In the genomic region with DNA sequence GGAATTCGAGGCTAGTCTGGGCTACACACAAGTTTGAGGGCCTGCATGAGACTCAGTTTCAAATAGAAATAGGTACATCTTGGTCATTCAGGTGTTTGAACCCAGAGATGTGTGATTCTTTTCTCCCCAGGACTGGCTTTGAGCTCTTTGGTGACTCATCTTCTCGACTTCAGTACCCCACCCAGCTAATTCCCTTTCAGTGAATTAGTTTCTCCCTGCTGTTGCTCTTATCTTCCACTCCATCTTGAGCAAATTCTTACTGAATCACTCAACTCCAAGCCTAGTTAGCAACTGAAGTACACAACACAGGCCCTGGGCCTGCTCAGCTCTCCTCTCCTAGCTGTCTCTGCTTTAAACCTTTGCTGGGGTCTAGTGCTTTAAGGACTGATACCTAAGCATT, we compare ENCODE assay signal across 9 mouse cellular contexts. TPM values are rescaled to one million over a fixed set of nuclear protein-coding genes. Genes with fewer than 3 reads are reported as not detected.
A peak's percentile ranks its signal among the peaks of the same experiment; 100 is the strongest.
DNase-seq lines count a peak whose midpoint lies in the region; ATAC-seq and TF ChIP-seq lines count a peak whose summit lies in the region.
"Had no signal": no experiment of that assay in that cellular context is flagged by ENCODE, and none has a peak within 500 bp of the region (broad histone marks: within the 10 kb centered on the region; RNA-seq: fewer than 3 reads in every experiment).

No protein-coding gene starts in this region.

- no peak for ATAC-seq in kidney, embryonic 16.5 days (ENCODE audit: low FRiP score, low TSS enrichment)
- ATAC-seq in intestine, embryonic 14.5 days (replicated peaks; ENCODE audit: low FRiP score, low TSS enrichment, low read depth): no peak

- TF ChIP-seq POLR2A in myocyte (IDR thresholded peaks at IDR 0.05; ENCODE audit: insufficient read length, low read depth): no peak

- H3ac ChIP-seq in myocyte (ENCODE audit: control insufficient read depth, insufficient read length): no peak overlapping the region

- peak overlapping the region; percentile 76 for H3K4me3 ChIP-seq in kidney, embryonic 16.5 days (ENCODE audit: low read length)
- H3K4me3 ChIP-seq in intestine, embryonic 14.5 days (ENCODE audit: low read depth, low read length): peak overlapping the region; percentile 95
- H3K4me3 ChIP-seq in myocyte: peak overlapping the region; percentile 93

- H3K79me2 ChIP-seq in myocyte (ENCODE audit: control insufficient read depth, insufficient read depth): peaks cover 47% of the 10 kb centered on the region

- no peak overlapping the region for H3K27ac ChIP-seq in kidney, embryonic 16.5 days (ENCODE audit: low read length)
- H3K27ac ChIP-seq in intestine, embryonic 14.5 days (ENCODE audit: low read depth): no peak overlapping the region

- H3K4me1 ChIP-seq in kidney, embryonic 16.5 days (ENCODE audit: insufficient read depth, low read length): peaks cover 11% of the 10 kb centered on the region
- peaks cover 16% of the 10 kb centered on the region for H3K4me1 ChIP-seq in intestine, embryonic 14.5 days (replicated peaks; ENCODE audit: control insufficient read depth, insufficient read depth, low read length)

- no peaks in the 10 kb centered on the region for H3K9me3 ChIP-seq in kidney, embryonic 16.5 days (ENCODE audit: low read length)
- no peaks in the 10 kb centered on the region for H3K9me3 ChIP-seq in intestine, embryonic 14.5 days (ENCODE audit: control insufficient read depth, low read length)

- H3K27me3 ChIP-seq in kidney, embryonic 16.5 days (ENCODE audit: insufficient read depth, low read length): no peaks in the 10 kb centered on the region
- H3K27me3 ChIP-seq in intestine, embryonic 14.5 days (replicated peaks; ENCODE audit: control insufficient read depth, insufficient read depth, low read length): no peaks in the 10 kb centered on the region
- H3K27me3 ChIP-seq in myocyte (ENCODE audit: control insufficient read depth, insufficient read depth, insufficient read length): no peaks in the 10 kb centered on the region

- H3K9ac ChIP-seq in kidney, embryonic 16.5 days (replicated peaks; ENCODE audit: low read length): peak overlapping the region; percentile 94
- peak overlapping the region; percentile 92 for H3K9ac ChIP-seq in intestine, embryonic 14.5 days (ENCODE audit: low read length)

- no peak for DNase-seq in kidney, adult 11 months
- DNase-seq in c-Kit-positive CD71-positive TER-119-positive erythroid progenitor cells, embryonic 14.5 days (ENCODE audit: low spot score): peak; percentile 76
- DNase-seq in intestine, embryonic 14.5 days (ENCODE audit: low spot score): no peak
- no peak for DNase-seq in adrenal gland, postnatal 4 days (ENCODE audit: low spot score in 2 of 2)
- no peak for DNase-seq in adrenal gland, adult 2 months
- DNase-seq in lung, adult 18-20 months: no peak
- DNase-seq: gastrocnemius, postnatal 36 days had no signal

- H3K4me2 ChIP-seq in kidney, embryonic 16.5 days (replicated peaks; ENCODE audit: low read depth, low read length): peak overlapping the region; percentile 92
- peak overlapping the region; percentile 97 for H3K4me2 ChIP-seq in intestine, embryonic 14.5 days (ENCODE audit: low read length)
- H3K4me2 ChIP-seq in myocyte (ENCODE audit: low read depth): peak overlapping the region; percentile 96

- peaks cover 20% of the 10 kb centered on the region for H3K36me3 ChIP-seq in kidney, embryonic 16.5 days (ENCODE audit: insufficient read depth, low read length)
- H3K36me3 ChIP-seq in intestine, embryonic 14.5 days (ENCODE audit: control insufficient read depth, insufficient read depth, low read length): peaks cover 27% of the 10 kb centered on the region
- H3K36me3 ChIP-seq in myocyte (ENCODE audit: control insufficient read depth, insufficient read depth): peaks cover 18% of the 10 kb centered on the region

- WGBS in kidney, embryonic 16.5 days: 64% methylated on average over 2 of the region's 2 CpGs
- 53% methylated on average over 2 of the region's 2 CpGs for WGBS in intestine, embryonic 14.5 days

TF ChIP-seq in myocyte, 11 proteins besides CTCF, POLR2A, EP300 and RAD21:
- no peak for TF ChIP-seq CEBPB (IDR thresholded peaks at IDR 0.05; ENCODE audit: insufficient read depth, poor library complexity, severe bottlenecking)
- TF ChIP-seq USF1 (IDR thresholded peaks at IDR 0.05; ENCODE audit: low read depth): no peak
- no peak for TF ChIP-seq MYOG (IDR thresholded peaks at IDR 0.05; ENCODE audit: control insufficient read depth in 1 of 3, insufficient read depth in 1 of 3, insufficient read length in 2 of 3, low read depth in 2 of 3)
- TF ChIP-seq POLR2AphosphoS2 (IDR thresholded peaks at IDR 0.05; ENCODE audit: insufficient read length, low read depth): no peak

RNA-seq across cellular contexts. Expression of a gene that starts 1.6 kb away (rescaled TPM):
- 197 and 211 TPM in 2 replicates for polyA plus RNA-seq in kidney, embryonic 16.5 days (2015; fragmentation: Nextera tagmentation; extraction: Ambion mirVana)
- polyA plus RNA-seq in intestine, embryonic 14.5 days (2014; fragmentation: Nextera tagmentation; extraction: Ambion mirVana): 220 and 222 TPM in 2 replicates
- 113 TPM for polyA plus RNA-seq in myocyte (2012; fragmentation: generic; extraction: Trizol)
- 10 to 100 TPM; 41.5 to 42.2 TPM for total RNA-seq in adrenal gland, postnatal 4 days (2021)
- 10 to 100 TPM; 15.3 to 20.9 TPM for total RNA-seq in adrenal gland, adult 2 months (2021)
- polyA plus RNA-seq in adrenal gland, adult 2 months (2012; rRNA removed): 13.4 and 14.1 TPM in 2 replicates

RNA-seq across cellular contexts. Expression of a gene that starts 17.6 kb away (rescaled TPM):
- polyA plus RNA-seq in kidney, embryonic 16.5 days (2015; fragmentation: Nextera tagmentation; extraction: Ambion mirVana): 31.3 and 33.6 TPM in 2 replicates
- 28.5 and 31.5 TPM in 2 replicates for polyA plus RNA-seq in intestine, embryonic 14.5 days (2014; fragmentation: Nextera tagmentation; extraction: Ambion mirVana)
- 34.1 TPM for polyA plus RNA-seq in myocyte (2012; fragmentation: generic; extraction: Trizol)
- 100 to 1,000 TPM; 115 to 120 TPM for total RNA-seq in adrenal gland, postnatal 4 days (2021)
- total RNA-seq in adrenal gland, adult 2 months (2021): 100 to 1,000 TPM; 110 to 115 TPM
- polyA plus RNA-seq in adrenal gland, adult 2 months (2012; rRNA removed): 138 and 164 TPM in 2 replicates

RNA-seq across cellular contexts. Expression of a gene that starts 24.6 kb away (rescaled TPM):
- polyA plus RNA-seq in kidney, embryonic 16.5 days (2015; fragmentation: Nextera tagmentation; extraction: Ambion mirVana): 40.7 and 42.5 TPM in 2 replicates
- 40.2 and 41.4 TPM in 2 replicates for polyA plus RNA-seq in intestine, embryonic 14.5 days (2014; fragmentation: Nextera tagmentation; extraction: Ambion mirVana)
- 137 TPM for polyA plus RNA-seq in myocyte (2012; fragmentation: generic; extraction: Trizol)
- total RNA-seq in adrenal gland, postnatal 4 days (2021): 10 to 100 TPM; 48.6 to 49.8 TPM
- 10 to 100 TPM; 31.5 to 40.7 TPM for total RNA-seq in adrenal gland, adult 2 months (2021)
- 34.5 and 35.2 TPM in 2 replicates for polyA plus RNA-seq in adrenal gland, adult 2 months (2012; rRNA removed)

RNA-seq across cellular contexts. Expression of a gene that starts 50.1 kb away (rescaled TPM):
- 3.1 and 4.0 TPM in 2 replicates for polyA plus RNA-seq in kidney, embryonic 16.5 days (2015; fragmentation: Nextera tagmentation; extraction: Ambion mirVana)
- polyA plus RNA-seq in intestine, embryonic 14.5 days (2014; fragmentation: Nextera tagmentation; extraction: Ambion mirVana): 1.3 and 2.0 TPM in 2 replicates
- polyA plus RNA-seq in myocyte (2012; fragmentation: generic; extraction: Trizol): 0.78 TPM
- total RNA-seq in adrenal gland, postnatal 4 days (2021): 1 to 10 TPM; 2.4 to 5.1 TPM
- 1 to 10 TPM in 1 of 2 experiments, under 1 TPM in 1; 0.76 to 1.1 TPM for total RNA-seq in adrenal gland, adult 2 months (2021)
- 2.1 and 2.8 TPM in 2 replicates for polyA plus RNA-seq in adrenal gland, adult 2 months (2012; rRNA removed)
